8 mouse cellular contexts compared by ENCODE assay signal in genomic region chr17:10334481-10334880, GRCm38 (mm10). TPM values are rescaled to one million over a fixed set of nuclear protein-coding genes. Genes with fewer than 3 reads are reported as not detected.
A peak's percentile ranks its signal among the peaks of the same experiment; 100 is the strongest.
DNase-seq lines count a peak whose midpoint lies in the region; ATAC-seq and TF ChIP-seq lines count a peak whose summit lies in the region.

No protein-coding gene starts in this region.

- intact Hi-C loops in gastrocnemius, postnatal 36 days (cut with DNase I) = no loop called here

- H3K9me3 ChIP-seq in heart, postnatal 0 days (replicated peaks; ENCODE audit: control insufficient read depth, low read length) = no peaks in the 10 kb centered on the region
- no peaks in the 10 kb centered on the region for H3K9me3 ChIP-seq in embryonic facial prominence, embryonic 10.5 days
- no peaks in the 10 kb centered on the region for H3K9me3 ChIP-seq in hindbrain, embryonic 16.5 days (ENCODE audit: control insufficient read depth, low read length)
- no peaks in the 10 kb centered on the region for H3K9me3 ChIP-seq in midbrain, embryonic 14.5 days (ENCODE audit: control insufficient read depth, low read length)

- TF ChIP-seq EP300 in heart, postnatal 0 days (IDR thresholded peaks at IDR 0.05; ENCODE audit: low read depth) = no peak

- peak overlapping the region; percentile 98 for H3K27ac ChIP-seq in heart, postnatal 0 days (ENCODE audit: low read depth)
- peak overlapping the region; percentile 92 for H3K27ac ChIP-seq in embryonic facial prominence, embryonic 10.5 days (replicated peaks)
- H3K27ac ChIP-seq in hindbrain, embryonic 16.5 days (ENCODE audit: low read depth, low read length) = peak overlapping the region; percentile 88
- H3K27ac ChIP-seq in midbrain, embryonic 14.5 days (replicated peaks; ENCODE audit: low read depth, low read length) = peak overlapping the region; percentile 94

- no peaks in the 10 kb centered on the region for H3K27me3 ChIP-seq in heart, postnatal 0 days (ENCODE audit: control insufficient read depth, insufficient read depth, low read length)
- H3K27me3 ChIP-seq in embryonic facial prominence, embryonic 10.5 days (replicated peaks; ENCODE audit: low read depth, poor library complexity, severe bottlenecking) = peaks cover 7% of the 10 kb centered on the region; the same call in 1 of the 2 replicates
- H3K27me3 ChIP-seq in hindbrain, embryonic 16.5 days (replicated peaks; ENCODE audit: control insufficient read depth, insufficient read depth, low read length) = no peaks in the 10 kb centered on the region
- no peaks in the 10 kb centered on the region for H3K27me3 ChIP-seq in midbrain, embryonic 14.5 days (ENCODE audit: control insufficient read depth, insufficient read depth, low read length)

- no peaks in the 10 kb centered on the region for H3K36me3 ChIP-seq in heart, postnatal 0 days (replicated peaks; ENCODE audit: control insufficient read depth, insufficient read depth, low read length)
- H3K36me3 ChIP-seq in embryonic facial prominence, embryonic 10.5 days (replicated peaks) = no peaks in the 10 kb centered on the region
- H3K36me3 ChIP-seq in hindbrain, embryonic 16.5 days (ENCODE audit: control insufficient read depth, insufficient read depth, low read length) = no peaks in the 10 kb centered on the region
- H3K36me3 ChIP-seq in midbrain, embryonic 14.5 days (ENCODE audit: control insufficient read depth, insufficient read depth, low read length) = no peaks in the 10 kb centered on the region

- peak overlapping the region; percentile 82 for H3K9ac ChIP-seq in heart, postnatal 0 days (replicated peaks; ENCODE audit: low read depth, low read length)
- H3K9ac ChIP-seq in hindbrain, embryonic 16.5 days (ENCODE audit: low read depth, low read length) = peak overlapping the region; percentile 58
- H3K9ac ChIP-seq in midbrain, embryonic 14.5 days (replicated peaks; ENCODE audit: low read length) = peak overlapping the region; percentile 63

- TF ChIP-seq CTCF in heart, postnatal 0 days (IDR thresholded peaks at IDR 0.05; ENCODE audit: low read depth) = no peak

- H3K4me1 ChIP-seq in heart, postnatal 0 days (ENCODE audit: control insufficient read depth, insufficient read depth) = peaks cover 41% of the 10 kb centered on the region
- H3K4me1 ChIP-seq in embryonic facial prominence, embryonic 10.5 days = peaks cover 44% of the 10 kb centered on the region
- H3K4me1 ChIP-seq in hindbrain, embryonic 16.5 days (ENCODE audit: control insufficient read depth, insufficient read depth, low read depth, low read length) = peaks cover 14% of the 10 kb centered on the region
- H3K4me1 ChIP-seq in midbrain, embryonic 14.5 days (ENCODE audit: control insufficient read depth, insufficient read depth, low read length) = peaks cover 27% of the 10 kb centered on the region

- 3% methylated on average over 1 of the region's 1 CpGs for WGBS in heart, postnatal 0 days
- 11% methylated on average over 1 of the region's 1 CpGs for WGBS in embryonic facial prominence, embryonic 10.5 days
- 11% methylated on average over 1 of the region's 1 CpGs for WGBS in hindbrain, embryonic 16.5 days
- WGBS in midbrain, embryonic 14.5 days = 12% methylated on average over 1 of the region's 1 CpGs

- peak overlapping the region; percentile 58 for H3K4me3 ChIP-seq in heart, postnatal 0 days (ENCODE audit: low read depth, low read length)
- peak overlapping the region; percentile 61 for H3K4me3 ChIP-seq in embryonic facial prominence, embryonic 10.5 days
- peak overlapping the region; percentile 48 for H3K4me3 ChIP-seq in hindbrain, embryonic 16.5 days (ENCODE audit: low read length)
- H3K4me3 ChIP-seq in midbrain, embryonic 14.5 days (replicated peaks; ENCODE audit: low read depth, low read length) = peak overlapping the region; percentile 39

- peak; percentile 42; the same call in 1 of the 2 replicates for ATAC-seq in heart, postnatal 0 days (ENCODE audit: insufficient read depth, low read depth)
- ATAC-seq in hindbrain, embryonic 16.5 days = peak; percentile 5; the same call in 1 of the 2 replicates
- ATAC-seq in midbrain, embryonic 14.5 days (ENCODE audit: low FRiP score, low TSS enrichment) = no peak
- no peak for ATAC-seq in erythroblast, adult 5-6 weeks (replicated peaks; ENCODE audit: low FRiP score, poor library complexity, severe bottlenecking)

- peak overlapping the region; percentile 92 for H3K4me2 ChIP-seq in heart, postnatal 0 days (ENCODE audit: low read depth, low read length)
- peak overlapping the region; percentile 81 for H3K4me2 ChIP-seq in hindbrain, embryonic 16.5 days (ENCODE audit: low read length)
- H3K4me2 ChIP-seq in midbrain, embryonic 14.5 days (ENCODE audit: low read length) = peak overlapping the region; percentile 65

- DNase-seq in heart, postnatal 0 days (ENCODE audit: low spot score) = no peak
- DNase-seq in heart, adult 8-10 months (ENCODE audit: low spot score) = no peak
- no peak for DNase-seq in embryonic facial prominence, embryonic 10.5 days (ENCODE audit: low spot score)
- no peak for DNase-seq in midbrain, embryonic 14.5 days
- no peak for DNase-seq in layer of hippocampus, adult 9-11 months
- DNase-seq in gastrocnemius, postnatal 36 days = no peak

RNA-seq across cellular contexts. Expression of gene Qk, which starts 14.8 kb away (rescaled TPM):
- total RNA-seq in heart, postnatal 0 days (2014; rRNA removed; ENCODE audit: low replicate concordance) = 359 and 460 TPM in 2 replicates
- polyA plus RNA-seq in heart, postnatal 0 days (2015; fragmentation: Nextera tagmentation; extraction: Ambion mirVana) = 47.6 and 54.8 TPM in 2 replicates
- 100 to 1,000 TPM; 453 to 510 (median 503) TPM for total RNA-seq in heart, adult 8-10 months (2022)
- polyA plus RNA-seq in embryonic facial prominence, embryonic 10.5 days (2016; fragmentation: Nextera tagmentation; extraction: Ambion mirVana) = 33.3 and 33.5 TPM in 2 replicates
- 46.3 and 47.5 TPM in 2 replicates for polyA plus RNA-seq in hindbrain, embryonic 16.5 days (2015; fragmentation: Nextera tagmentation; extraction: Ambion mirVana)
- polyA plus RNA-seq in midbrain, embryonic 14.5 days (2014; fragmentation: Nextera tagmentation; extraction: Ambion mirVana) = 52.9 and 62.8 TPM in 2 replicates
- 45.5 and 67.7 TPM in 2 replicates for total RNA-seq in erythroblast, adult 5-6 weeks (2015; ENCODE audit: low replicate concordance)
- total RNA-seq in erythroblast, adult 5-6 weeks (2017; ENCODE audit: low replicate concordance) = 30.2 and 35.3 TPM in 2 replicates
- 100 to 1,000 TPM; 212 to 251 TPM for total RNA-seq in gastrocnemius, postnatal 36 days (2021)

Comparison
In these comparisons a context has a peak if more than half of its experiments do, and no peak if none do; other contexts are left out.
1. ATAC-seq: peak in heart, postnatal 0 days (single experiment) and hindbrain, embryonic 16.5 days (single experiment); none in midbrain, embryonic 14.5 days (single experiment) and erythroblast, adult 5-6 weeks (single experiment).
2. Peak in every context shown above with its lines, with median percentiles within 50 percentile points of each other: H3K27ac ChIP-seq, H3K4me2 ChIP-seq, H3K4me3 ChIP-seq and H3K9ac ChIP-seq.